Mouse (Mus musculus) T-cell, adult 2 months (primary cell): ENCODE data around the gene Gm4131.

Source experiments
- DNase-seq: peaks from one replicate; pipeline ENCODE4 v3.0.0; 2022; ENCODE audit warnings: low spot score

Gene Gm4131

DNA sequence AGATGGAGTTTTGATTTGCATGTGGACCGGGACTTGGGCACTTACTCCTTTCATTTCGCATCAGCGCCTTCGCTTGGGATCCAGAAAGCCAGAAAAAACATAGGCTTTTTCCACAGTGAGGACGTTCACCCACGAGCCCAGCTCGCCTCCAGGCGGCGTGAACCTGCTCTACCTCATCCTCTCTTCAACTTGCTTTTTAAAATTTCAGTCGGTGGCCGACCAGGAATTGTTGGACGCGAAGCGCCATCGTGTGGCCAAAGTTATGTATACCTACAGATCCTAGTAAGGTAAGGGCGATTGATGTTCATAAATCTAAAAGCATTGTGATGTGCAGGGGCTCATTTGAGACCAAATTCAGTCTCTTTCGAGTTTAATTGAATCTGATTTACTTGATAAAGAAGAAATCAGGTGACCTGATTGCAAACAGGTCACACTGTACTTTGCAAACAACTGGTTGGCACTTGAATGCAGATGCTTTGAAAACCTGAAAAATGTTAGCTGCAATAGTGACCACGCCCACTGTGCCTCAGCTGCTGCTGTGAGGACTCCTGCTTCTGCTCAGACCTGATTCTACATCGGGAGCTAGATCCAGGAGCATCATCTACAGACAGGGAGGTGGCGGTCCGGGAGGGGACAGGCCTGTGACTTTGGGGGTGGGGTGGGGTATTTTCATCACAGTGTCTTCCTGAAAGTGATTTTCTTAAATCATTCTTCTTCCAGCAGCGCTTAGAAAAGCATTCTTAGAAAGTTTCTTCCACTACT is 109.1 kb downstream of the Gm4131 start:
- peak; percentile 59 for DNase-seq

DNA sequence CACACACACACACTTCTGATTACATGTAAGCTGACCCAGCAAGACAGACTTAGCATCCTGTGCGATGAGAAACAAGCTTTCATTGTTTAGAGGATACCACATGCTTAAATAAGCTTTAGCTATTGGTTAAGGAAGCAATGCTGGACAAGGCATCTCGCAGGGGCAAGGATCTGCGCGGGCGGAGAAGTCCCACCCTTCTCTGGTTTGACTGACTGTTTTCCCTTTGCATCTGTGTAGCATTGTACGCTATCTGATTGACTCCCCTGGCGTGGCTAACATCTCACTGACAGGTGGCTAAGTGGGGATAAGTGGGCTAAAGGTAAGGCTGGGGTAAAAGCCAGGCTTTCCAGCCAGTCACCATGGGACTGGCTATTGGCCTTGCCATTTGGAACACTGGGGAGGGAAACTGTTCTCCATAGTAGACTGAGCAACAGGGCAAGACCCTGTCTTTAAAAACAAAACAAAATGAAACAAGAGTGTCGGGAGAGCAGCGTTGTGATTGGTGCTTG is 110.4 kb downstream of the Gm4131 start, which contains the start of gene Gucy1b2:
Gene Gucy1b2 (minus strand): TSS at position 51 of the 509 bp plus-strand sequence.
- DNase-seq, result no peak

DNA sequence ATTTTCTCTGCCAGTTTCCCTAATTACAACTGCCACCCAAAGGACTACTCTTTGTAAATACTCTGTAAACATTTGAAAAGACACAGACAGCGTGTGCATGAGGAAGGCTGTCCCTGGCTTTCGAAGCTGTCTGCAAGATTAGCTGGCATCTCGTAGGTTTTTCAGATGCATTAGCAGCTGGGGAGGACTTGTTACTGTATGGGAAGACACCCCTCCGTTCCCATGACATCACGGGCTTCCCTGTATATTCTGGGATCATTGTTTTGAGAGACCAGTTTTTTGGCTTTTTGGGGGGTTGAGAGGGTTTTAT is 111.2 kb downstream of the Gm4131 start:
- DNase-seq, result no peak

DNA sequence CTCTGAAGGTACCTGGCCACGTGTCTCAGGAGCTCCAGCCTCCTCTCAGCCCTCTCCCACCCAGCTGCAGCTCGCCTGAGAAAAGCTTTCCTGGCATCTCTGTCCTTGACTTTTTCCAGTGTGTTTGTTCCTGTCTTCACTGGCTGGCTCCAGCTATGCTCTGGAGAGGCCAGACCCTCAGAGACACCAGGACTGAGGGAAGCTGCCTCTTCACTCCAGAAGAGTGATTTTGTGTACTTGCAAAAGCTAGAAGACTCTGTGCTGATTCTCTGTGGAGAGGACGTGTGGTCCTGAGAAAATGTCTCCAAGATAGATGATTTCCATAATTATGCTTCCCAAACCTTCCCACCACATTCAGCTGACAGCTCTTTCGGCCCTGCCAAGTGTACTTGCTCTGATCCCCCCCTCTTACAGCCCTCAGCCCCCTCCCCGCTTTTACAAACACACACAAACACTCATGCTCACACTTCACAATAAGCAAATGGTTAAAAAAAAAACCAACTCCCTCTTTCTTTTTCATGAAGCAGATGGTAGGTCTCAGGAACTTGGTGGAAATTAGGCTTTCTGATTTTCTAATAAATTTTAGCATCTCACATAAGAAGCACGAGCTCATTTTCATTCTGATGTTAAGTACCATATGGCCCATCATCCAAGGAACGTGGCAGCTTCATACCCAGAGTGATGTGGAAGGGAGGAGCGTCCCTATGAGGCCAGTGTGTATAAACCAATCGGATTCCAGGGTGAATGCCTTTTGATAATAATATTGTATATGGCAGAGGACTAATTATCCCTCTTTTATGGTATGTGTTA is 111.8 kb downstream of the Gm4131 start:
- no peak for DNase-seq

DNA sequence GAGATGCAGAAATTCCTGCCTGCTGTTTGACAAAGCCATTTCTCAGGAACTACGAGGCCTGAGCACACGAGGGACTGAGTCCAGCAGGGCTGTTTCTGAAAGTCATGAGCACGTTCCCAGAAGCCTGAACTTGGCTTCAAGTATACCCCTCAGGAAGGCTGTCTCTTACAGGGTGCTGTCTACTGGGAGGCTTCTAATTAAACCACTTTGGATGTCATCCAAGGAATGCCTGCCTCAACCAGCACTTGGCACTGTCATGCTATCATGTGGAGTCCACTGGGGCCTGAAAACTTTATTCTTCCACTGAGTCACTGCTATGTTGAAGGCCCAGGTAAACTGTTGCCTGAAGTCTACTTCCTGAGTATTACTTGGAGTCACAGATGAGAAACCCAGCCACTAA is 112.6 kb downstream of the Gm4131 start:
- DNase-seq, result no peak

DNA sequence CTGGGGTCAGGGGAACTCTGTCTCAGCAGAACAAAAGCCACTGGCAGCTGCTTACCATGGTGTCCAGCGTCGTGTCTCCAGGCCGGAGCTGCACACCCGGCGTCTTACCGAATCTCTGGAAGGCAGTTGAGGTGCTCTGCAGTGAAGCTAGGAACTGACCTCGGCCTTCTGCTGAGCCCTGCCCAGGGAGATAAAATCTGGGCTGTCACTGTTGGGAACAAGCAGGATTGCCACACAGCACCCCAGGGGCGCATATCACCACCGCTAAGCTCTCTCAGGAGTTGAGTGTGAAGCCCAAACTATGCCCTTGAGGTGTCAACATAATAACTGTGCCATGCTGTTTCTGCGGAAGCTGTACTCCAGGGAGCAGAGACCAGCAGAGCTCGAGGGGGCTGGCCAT is 113.4 kb downstream of the Gm4131 start:
- DNase-seq, result no peak

DNA sequence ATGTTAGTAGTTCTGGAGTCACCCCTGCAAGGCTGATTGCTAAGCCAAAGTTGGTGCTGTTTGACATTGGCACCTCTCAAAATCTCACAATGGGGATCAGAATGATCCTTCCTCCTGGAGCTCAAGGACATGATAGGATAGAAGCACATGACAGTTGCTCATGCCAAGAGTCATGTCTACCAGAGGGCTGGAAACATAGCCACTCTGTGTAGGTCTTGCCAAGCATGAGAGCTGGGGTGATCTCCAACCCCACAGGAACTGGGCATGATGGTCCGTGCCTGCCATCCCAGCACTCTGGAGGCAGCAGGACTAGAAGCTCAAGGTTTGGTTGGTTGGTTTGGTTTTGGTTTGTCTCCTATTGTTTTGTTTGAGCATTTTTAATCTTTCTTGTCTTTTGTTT is 116.0 kb downstream of the Gm4131 start:
- DNase-seq, result no peak

DNA sequence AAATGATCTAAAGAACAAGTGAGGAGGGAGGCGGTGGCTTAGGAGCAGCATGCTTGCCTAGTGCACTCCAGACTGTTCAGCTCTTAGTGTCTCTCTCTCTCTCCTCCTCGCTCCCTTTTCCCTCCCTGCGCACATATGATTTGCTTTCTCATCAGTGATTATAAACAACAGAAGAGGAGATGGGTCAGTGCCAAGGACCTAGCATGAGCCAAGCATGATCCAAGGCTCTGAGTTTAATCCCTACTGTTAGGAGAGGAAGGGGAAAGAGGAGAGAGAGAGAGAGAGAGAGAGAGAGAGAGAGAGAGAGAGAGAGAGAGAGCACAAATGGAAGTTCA is 119.5 kb downstream of the Gm4131 start:
- DNase-seq, result no peak

DNA sequence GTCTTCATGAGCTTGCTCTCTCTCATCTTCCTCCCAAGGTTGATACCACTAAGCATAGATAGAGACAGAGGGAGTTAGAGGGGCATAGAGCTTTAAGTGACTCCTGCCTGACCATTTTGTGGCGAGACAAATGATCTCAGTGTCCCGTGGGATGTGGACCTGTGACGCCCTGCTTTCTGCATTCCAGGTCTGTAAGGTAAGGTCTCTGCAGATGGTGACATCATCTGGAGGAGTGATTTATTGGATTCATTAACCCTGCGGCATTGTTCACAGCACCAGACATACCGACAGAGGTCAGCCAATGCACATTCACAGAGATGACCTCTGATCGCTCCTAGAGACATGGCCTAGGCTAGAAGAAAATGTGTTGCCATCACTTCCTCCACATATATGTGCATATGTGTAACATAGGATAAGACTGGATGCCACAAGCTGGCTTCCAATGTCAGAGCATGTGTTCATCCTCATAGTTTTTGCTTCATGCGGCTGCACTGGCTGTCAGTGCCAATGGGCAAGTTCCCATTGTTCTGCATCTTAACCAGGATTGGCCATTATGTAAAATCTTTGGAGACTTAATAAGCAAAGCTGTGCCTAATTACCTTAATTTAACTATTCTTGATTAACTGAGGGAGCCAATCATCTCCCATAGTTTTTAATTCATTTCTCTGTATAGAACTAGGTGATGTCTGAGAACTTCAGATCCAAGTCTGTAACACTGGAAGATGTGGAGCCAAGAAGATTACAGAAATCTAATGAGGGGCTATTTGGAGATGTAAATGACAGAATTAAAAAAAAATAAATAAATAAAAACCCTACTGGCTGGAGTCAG is 120.1 kb downstream of the Gm4131 start:
- DNase-seq, result no peak

DNA sequence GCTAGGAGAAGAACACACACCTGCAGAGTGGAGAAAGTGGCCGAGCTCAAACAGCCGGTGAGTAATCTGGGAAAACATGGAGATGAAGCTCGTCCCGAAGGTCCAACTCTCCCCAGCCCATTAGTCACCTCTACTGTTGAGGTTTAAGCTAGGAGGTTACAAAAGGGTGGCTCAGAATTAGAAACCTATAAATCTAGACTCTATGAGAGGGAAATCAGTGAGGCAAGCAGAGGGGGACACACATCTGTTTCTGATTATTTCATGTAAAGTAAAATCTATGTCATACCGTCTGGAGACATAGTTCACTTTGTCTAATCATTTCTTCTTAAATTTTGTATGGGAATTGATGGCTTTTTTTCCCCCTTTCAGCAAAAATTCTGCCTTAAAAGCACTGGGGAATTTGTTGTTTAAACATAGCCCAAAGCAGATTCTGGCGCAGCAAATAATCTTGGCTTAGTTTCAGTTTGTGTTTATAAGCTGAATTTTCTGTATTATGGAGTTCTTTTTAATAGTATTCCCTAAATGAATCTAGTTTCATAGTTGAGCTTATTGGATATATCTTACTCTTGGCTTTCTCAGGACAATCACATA is 122.8 kb downstream of the Gm4131 start:
- DNase-seq, result no peak

DNA sequence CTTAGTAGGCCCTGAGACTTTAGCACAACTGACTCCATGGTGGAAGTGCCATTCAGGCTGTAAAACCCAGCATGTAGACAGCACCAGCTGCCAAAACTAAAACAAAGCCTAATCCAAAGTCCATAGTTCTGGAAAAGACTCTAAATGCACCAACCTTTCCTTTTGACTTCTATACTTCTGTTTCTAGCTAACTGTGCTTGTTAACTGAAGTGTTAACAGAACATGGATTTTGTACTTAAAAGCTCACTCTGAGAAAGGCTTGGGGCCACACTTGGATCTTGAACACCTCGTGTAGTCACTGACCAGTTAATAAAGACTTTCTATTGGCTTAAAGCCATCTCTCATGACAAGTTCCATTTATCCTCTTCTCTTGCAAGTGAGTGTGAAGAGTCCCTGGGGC is 123.8 kb downstream of the Gm4131 start:
- DNase-seq, result no peak

DNA sequence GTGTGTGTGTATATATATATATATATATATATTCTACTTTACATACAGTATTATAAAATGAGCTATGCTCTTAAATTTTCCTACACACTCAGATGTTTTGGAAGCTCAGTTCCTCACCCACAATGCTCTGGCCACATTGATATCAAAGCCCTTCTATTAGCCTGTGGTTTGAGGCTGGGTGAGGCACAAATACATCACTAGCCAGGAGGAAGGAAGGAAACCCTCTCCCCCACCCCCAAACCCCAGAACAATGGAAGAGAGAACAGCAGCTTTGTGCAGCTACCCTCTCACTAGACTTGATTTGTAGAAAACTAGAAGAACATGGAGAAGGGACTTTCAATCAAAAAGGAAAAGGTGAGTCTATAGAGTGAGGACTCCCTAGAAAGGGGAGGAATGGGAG is 126.7 kb downstream of the Gm4131 start:
- no peak for DNase-seq

DNA sequence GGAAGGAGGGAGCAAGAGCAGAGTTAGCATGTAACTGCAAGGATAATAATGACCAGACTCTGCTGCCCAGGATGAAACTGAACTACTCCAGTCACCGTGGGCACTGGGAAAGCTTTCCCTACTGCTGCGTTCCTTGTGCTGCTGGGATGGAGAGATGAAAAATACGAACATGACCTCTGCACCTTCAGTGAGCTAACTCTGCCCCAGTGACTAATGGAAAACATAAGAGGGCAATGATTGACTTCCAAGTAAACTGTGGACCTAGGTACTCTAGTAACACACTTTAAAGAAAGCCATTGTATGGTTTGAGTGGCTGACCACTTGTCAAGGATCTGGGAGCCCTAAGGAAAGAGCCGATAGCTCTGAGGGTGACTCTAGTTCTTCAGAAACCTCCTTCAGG is 128.5 kb downstream of the Gm4131 start:
- no peak for DNase-seq

DNA sequence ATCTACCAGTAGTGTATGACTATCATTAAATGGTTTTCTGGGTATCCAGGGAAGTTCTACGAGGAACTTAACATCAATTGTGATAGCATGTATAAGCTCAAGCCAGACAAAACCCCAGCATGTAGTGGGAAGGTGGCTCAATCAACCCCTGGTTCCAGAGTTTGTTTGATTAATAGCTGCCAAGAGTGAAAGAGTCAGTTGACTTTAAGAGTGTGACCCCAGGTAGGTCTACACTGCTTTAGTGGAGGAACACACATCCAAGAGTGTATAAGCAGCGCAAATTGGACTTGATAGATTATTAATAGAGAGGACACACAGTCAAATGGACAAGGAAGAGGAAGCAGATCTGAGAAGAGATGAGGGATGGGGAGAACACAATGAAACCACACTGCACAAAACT is 128.9 kb downstream of the Gm4131 start:
- no peak for DNase-seq

DNA sequence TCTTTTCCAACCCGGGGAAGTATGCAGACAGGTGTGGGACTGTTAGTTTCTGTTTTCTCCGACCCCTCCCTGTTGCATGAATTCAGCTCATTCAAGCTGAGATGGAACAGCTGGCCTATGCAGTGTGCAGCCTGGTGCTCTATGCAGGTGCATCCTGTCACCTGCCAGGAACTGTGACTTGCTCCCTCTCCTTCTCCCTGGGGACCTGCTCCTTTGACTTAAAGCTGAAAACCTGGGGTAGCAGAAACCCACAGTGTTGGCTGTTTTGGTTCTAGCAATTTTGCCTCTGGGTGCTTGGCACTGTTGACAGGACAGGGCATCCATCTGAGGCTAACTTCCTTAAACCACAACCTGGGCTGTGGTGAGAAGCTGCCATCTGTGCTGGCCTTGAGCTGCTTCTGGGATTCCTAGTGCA is 141.4 kb downstream of the Gm4131 start:
- no peak for DNase-seq

DNA sequence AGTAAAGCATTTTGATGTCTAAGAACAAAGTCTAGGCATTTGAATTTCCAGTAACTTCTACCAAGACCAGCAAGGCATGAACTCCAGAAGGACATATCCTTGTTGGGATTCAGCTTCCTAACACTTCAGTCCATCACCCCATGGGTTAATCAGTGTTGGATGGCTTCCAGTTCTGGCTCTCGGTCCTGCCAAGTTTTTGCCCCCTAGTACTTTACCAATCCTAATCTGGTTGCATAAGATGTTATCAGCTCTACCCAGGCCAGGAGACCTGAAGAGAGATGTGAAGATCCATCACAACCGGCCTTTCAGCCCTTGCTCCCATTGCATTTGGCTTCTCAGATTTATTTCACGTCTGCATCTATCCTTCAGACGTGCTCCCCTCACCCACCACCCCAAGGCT is 144.5 kb downstream of the Gm4131 start:
- DNase-seq, result no peak

DNA sequence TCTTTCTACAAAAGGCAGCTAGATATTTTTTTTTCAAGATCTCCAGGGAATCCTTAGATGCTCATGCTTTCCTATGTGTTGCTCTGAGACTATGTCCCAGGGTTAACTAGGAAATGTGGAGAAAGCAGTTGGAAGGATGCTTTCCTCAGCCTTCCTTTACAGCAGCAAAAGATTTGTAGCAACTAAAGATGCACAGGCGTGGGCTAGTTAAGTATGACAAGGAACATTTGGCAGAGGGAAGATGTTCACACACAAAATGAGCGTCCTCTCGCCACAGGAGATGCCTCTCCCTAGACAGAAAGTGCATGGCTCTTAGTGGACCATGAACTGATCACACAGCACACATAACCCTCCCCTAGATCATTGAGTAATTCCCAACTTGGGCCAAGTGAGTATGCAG is 149.2 kb downstream of the Gm4131 start:
- DNase-seq, result no peak

DNA sequence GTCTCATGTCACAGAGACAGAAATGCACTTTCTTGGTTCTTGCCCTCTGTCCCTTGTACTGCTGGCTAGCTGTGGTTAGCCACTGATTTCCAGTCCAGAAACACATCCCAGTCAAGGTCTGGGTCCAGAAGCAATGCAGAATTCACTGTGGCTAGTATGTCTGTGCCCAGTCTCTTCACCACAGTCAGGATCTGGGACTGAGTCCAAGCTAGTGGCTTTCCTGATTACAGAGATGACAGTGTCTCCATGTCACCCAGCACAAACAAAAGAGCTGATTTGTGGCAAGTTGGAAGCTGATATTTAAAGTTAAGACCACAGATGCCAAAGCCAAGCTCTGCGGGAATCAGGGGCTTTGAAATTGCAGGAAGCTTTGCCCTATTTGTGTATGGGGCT is 150.0 kb downstream of the Gm4131 start:
- no peak for DNase-seq

DNA sequence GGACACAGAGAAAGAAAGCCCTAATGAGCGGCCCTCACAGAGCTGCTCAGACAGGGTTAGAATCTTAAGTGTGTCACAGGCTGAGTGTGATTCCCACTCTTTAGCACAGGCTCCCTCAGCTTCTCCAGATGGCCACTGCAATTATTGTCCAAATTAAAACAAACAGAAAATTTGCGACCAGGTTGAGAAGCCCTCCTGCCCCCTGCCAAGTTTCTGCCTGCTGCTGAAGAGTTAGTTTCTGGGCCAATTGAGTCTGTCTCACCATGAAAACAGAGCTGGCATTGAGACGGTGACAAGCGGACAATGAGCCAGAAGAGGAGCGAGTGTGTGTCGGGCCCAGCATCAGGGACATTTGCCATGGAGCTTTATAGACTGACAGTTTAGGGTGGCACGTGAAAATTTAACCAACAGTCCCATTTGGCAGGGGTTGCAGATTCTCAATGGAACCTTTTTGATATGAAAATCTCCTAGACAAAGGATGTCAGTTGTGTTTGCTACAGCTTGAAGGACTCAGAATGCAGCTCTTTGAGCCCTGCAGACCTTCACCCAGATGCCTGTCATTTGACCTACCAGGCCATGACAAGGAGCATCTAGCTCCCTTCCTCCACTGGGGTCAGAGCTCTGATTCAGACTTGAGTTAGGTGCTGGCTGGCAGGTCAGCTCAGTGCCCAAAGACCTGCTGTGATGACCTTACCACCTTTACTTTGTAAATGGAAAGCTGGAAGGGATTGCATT is 150.5 kb downstream of the Gm4131 start:
- no peak for DNase-seq
